9 mouse cellular contexts compared by ENCODE assay signal in the genomic region with DNA sequence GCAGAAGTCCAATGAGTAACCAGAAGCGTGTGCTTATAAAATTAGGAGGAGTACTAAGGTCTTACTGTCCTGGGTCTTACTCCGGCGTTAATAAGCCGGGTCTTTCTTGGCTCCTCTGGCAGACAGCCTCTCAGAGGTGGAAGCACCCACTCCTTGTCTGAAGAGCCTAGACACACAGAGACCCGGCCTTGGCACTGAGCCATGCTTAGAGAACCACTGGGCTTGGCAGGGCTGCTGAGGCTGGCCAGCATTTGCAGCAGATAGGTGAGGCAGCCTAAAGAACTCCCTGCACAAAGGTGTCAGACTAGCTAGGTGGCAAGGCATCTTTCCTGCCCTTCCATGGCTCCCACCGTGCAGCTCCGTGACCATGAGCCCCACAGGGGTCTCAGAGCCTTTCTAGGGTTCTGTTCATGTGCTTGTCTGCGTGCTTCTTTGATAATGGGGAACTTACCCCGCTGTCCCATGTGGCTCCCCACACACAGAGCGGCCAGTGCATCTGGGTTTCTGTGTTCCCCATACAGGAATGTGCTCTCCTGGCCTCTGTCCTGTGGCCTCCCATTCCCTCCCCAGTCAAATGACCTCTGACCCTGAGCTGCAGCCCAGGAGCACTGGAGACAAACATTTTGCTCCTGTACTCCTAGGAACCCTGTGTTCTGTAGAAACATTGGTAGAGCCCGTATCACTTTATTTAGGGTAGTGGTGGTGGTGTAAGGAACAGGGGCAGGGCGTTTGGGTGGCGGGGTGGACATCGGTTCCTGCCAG. TPM values are rescaled to one million over a fixed set of nuclear protein-coding genes. Genes with fewer than 3 reads are reported as not detected.
DNase-seq lines count a peak whose midpoint lies in the region; ATAC-seq lines count a peak whose summit lies in the region.
"Had no signal": no experiment of that assay in that cellular context is flagged by ENCODE, and none has a peak within 500 bp of the region (broad histone marks: within the 10 kb centered on the region; RNA-seq: fewer than 3 reads in every experiment).

No protein-coding gene starts in this region.

- H3K27me3 ChIP-seq in forebrain, embryonic 13.5 days: no peaks in the 10 kb centered on the region

- H3K36me3 ChIP-seq in forebrain, embryonic 13.5 days (ENCODE audit: poor library complexity, severe bottlenecking): no peaks in the 10 kb centered on the region

- H3K9ac ChIP-seq in forebrain, embryonic 13.5 days: no peak overlapping the region

- peak; percentile 37 for DNase-seq in adrenal gland, postnatal 25 days
- no peak for DNase-seq in adrenal gland, adult 8-10 months
- peak; percentile 83 for DNase-seq in kidney, adult 9 months
- DNase-seq in lung, postnatal 14 days: peak; percentile 82
- DNase-seq in thymus, postnatal 10 days (ENCODE audit: low spot score in 2 of 2): no peak
- no peak for DNase-seq in cerebellum, adult 9-10 months

- H3K27ac ChIP-seq in forebrain, embryonic 13.5 days: peak overlapping the region; percentile 77
- H3K27ac ChIP-seq: macrophage had no signal

- peaks cover 67% of the 10 kb centered on the region for H3K4me1 ChIP-seq in forebrain, embryonic 13.5 days

- no peaks in the 10 kb centered on the region for H3K9me3 ChIP-seq in forebrain, embryonic 13.5 days (replicated peaks)

- H3K4me2 ChIP-seq in forebrain, embryonic 13.5 days: peak overlapping the region; percentile 6; the same call in 1 of the 2 replicates

- ATAC-seq in forebrain, embryonic 13.5 days: peak; percentile 64; the same call in 1 of the 2 replicates
- no peak for ATAC-seq in CD4-positive, CD25-positive, alpha-beta regulatory T cell, adult 4 months

- 68% methylated on average over 14 of the region's 14 CpGs for WGBS in forebrain, embryonic 13.5 days

- H3K4me3 ChIP-seq in forebrain, embryonic 13.5 days: no peak overlapping the region

RNA-seq across cellular contexts. Expression of gene Tcp11, which starts 54.1 kb away (rescaled TPM):
- total RNA-seq in adrenal gland, postnatal 25 days (2021): not detected in 2 replicates
- under 1 TPM in 1 of 4 experiments, not detected in 3; 0.46 TPM for total RNA-seq in adrenal gland, adult 8-10 months (2022)
- polyA plus RNA-seq in forebrain, embryonic 13.5 days (2015; fragmentation: Nextera tagmentation; extraction: Ambion mirVana): 1.4 TPM in 2 replicates
- 1 to 10 TPM; 3.1 to 3.8 TPM for polyA plus RNA-seq in CD4-positive, CD25-positive, alpha-beta regulatory T cell, adult 4 months (2017; shearing (Covaris generic))
- polyA plus RNA-seq: macrophage had no signal

Comparison
In these comparisons a context has a peak if more than half of its experiments do, and no peak if none do; other contexts are left out.
1. DNase-seq: peak in adrenal gland, postnatal 25 days (single experiment), kidney, adult 9 months (single experiment) and lung, postnatal 14 days (single experiment); none in adrenal gland, adult 8-10 months (single experiment), thymus, postnatal 10 days (0 of 2) and cerebellum, adult 9-10 months (single experiment).